Mouse (Mus musculus) thymus, adult 2 months (tissue): ENCODE data around the gene Dffb.

Experiments
- CTCF ChIP-seq: fragments of 200-500 bp; IDR thresholded peaks from 2 replicates; pipeline ENCODE4 v1.5.1; 2012; ENCODE audit warnings: mild to moderate bottlenecking, control low read depth, low read length, moderate library complexity, borderline replicate concordance; ENCODE audit not compliant: control insufficient read depth, poor library complexity, insufficient read depth; ENCODE audit errors: extremely low read depth
- POLR2A ChIP-seq: fragments of 200-500 bp; IDR thresholded peaks from 2 replicates; pipeline ENCODE4 v1.6.1; 2012; ENCODE audit warnings: mild to moderate bottlenecking, low read length, control low read depth, moderate library complexity; ENCODE audit not compliant: control insufficient read depth, poor library complexity, insufficient read depth; ENCODE audit errors: extremely low read depth

- no peak for TF ChIP-seq POLR2A
- peak; percentile 68; the same call in 1 of the 2 replicates for TF ChIP-seq CTCF
These were observed 44.6 kb upstream of the Dffb start for GRCm38 (mm10) chr4:154019571-154019970.
